Mouse (Mus musculus) neutrophil, adult 5-6 weeks (primary cell): ENCODE results near the gene St6gal1. TPM values are rescaled to one million over a fixed set of nuclear protein-coding genes. Genes with fewer than 3 reads are reported as not detected.

Experiments used
- ATAC-seq: fragments of 151-379, 151-347 bp; 2 replicates; pipeline ENCODE4 v1.8.0; 2017; ENCODE audit warnings: mild to moderate bottlenecking, moderate TSS enrichment; ENCODE audit not compliant: insufficient number of reproducible peaks, poor library complexity, low FRiP score, severe bottlenecking; ENCODE audit errors: extremely low read depth
- total RNA-seq: library from RNA; stranded (forward); fragments of 200-1000 nt; gene quantifications from 2 replicates; pipeline ENCODE4 v1.2.3, GENCODE M21; 2017

Gene St6gal1
- total RNA-seq, 1 experiment from 2014 or later = 137 TPM

GRCm38 (mm10) chr16:23369124-23369523 is 144.6 kb downstream of the St6gal1 start:
- no peak for ATAC-seq

- no peak for ATAC-seq
Observed at GRCm38 (mm10) chr16:23370724-23371123, 146.2 kb downstream of the St6gal1 start.

- ATAC-seq = no peak
Observed at GRCm38 (mm10) chr16:23372340-23372739, 147.8 kb downstream of the St6gal1 start.

GRCm38 (mm10) chr16:23374068-23374467 is 149.5 kb downstream of the St6gal1 start:
- no peak for ATAC-seq

- 0 out of 2 replicates have a peak, but pooled peaks have one; percentile 32 for ATAC-seq
Observed at GRCm38 (mm10) chr16:23374938-23375337, 150.4 kb downstream of the St6gal1 start.

GRCm38 (mm10) chr16:23376189-23376588 is 151.6 kb downstream of the St6gal1 start:
- ATAC-seq = no peak

GRCm38 (mm10) chr16:23379536-23380230 is 155.1 kb downstream of the St6gal1 start:
- no peak for ATAC-seq

GRCm38 (mm10) chr16:23384304-23384703 is 159.8 kb downstream of the St6gal1 start:
- no peak for ATAC-seq

- no peak for ATAC-seq
Observed at GRCm38 (mm10) chr16:23397931-23398330, 173.4 kb downstream of the St6gal1 start.

GRCm38 (mm10) chr16:23401463-23401862 is 176.9 kb downstream of the St6gal1 start:
- no peak for ATAC-seq

- ATAC-seq = no peak
Observed at GRCm38 (mm10) chr16:23401959-23402358, 177.4 kb downstream of the St6gal1 start.

GRCm38 (mm10) chr16:23403008-23403755 is 178.6 kb downstream of the St6gal1 start:
- peak; percentile 48; the same call in 1 of the 2 replicates for ATAC-seq

Other genes with a start within 250 kb of the St6gal1 start
- not detected in 2 replicates for gene Kng2, start 195.3 kb upstream of the St6gal1 start, total RNA-seq
- gene Kng1, start 166.9 kb upstream of the St6gal1 start, total RNA-seq = not detected in 2 replicates
- 1,840 and 1,846 TPM in 2 replicates for gene Eif4a2, start 117.3 kb upstream of the St6gal1 start, total RNA-seq
- gene Rfc4, start 97.0 kb upstream of the St6gal1 start, total RNA-seq = 6.8 and 7.1 TPM in 2 replicates
- gene Adipoq, start 78.2 kb upstream of the St6gal1 start, total RNA-seq = not detected in 2 replicates
- gene Rtp1, start 204.4 kb downstream of the St6gal1 start, total RNA-seq = not detected in 2 replicates